Mouse (Mus musculus): ENCODE data around the gene Crtc2. TPM values are rescaled to one million over a fixed set of nuclear protein-coding genes. Genes with fewer than 3 reads are reported as not detected.

The Crtc2 gene
- total and polyA plus RNA-seq, 2 experiments from 2014 or later: 14.7 to 17.2 TPM

DNA sequence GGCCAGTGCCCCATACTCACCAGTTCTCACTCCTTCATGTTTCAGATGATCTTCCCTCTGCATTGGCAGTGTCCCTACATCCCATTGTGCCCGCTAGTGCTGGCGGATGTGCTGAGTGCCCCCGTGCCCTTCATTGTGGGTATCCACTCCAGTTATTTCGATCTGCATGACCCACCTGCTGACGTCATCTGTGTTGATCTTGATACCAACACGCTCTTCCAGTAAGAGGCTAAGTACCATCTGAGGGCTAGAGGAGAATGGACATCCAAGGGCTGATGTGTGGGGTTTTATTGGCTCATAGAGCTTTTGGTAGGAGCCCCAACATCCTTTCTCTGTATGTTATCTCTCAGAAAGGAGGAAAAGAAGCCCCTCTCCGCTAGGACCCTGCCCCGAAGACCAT is 16.8 kb downstream of the Crtc2 start:
- Histone ChIP-seq H3K4me1 (ENCODE audit: insufficient read depth) (peaks cover 7% of the 10 kb centered on the region), H3K4me2 (ENCODE audit: low read depth) (no peak overlapping the region), H3K27ac (ENCODE audit: low read depth, low read length) (no peak overlapping the region), H3K36me3 (ENCODE audit: insufficient read depth) (peaks cover 44% of the 10 kb centered on the region), H3K9me3 (ENCODE audit: low read length) (no peaks in the 10 kb centered on the region), H3K4me3 (ENCODE audit: low read depth, low read length) (no peak overlapping the region), H3K27me3 (ENCODE audit: insufficient read depth, low read length) (no peaks in the 10 kb centered on the region), H3K9ac (no peak overlapping the region)
- ATAC-seq: no peak
- DNase-seq: no peak
- 95% methylated on average over 8 of the region's 8 CpGs for WGBS
- no peak for TF ChIP-seq CTCF (IDR thresholded peaks at IDR 0.05; ENCODE audit: low read depth)

- no peak for TF ChIP-seq CTCF (IDR thresholded peaks at IDR 0.05; ENCODE audit: low read depth)
- no peak overlapping the region for H3K27ac ChIP-seq (ENCODE audit: low read depth, low read length)
- no peak overlapping the region for H3K4me2 ChIP-seq (ENCODE audit: low read depth)
- no peaks in the 10 kb centered on the region for H3K27me3 ChIP-seq (ENCODE audit: insufficient read depth, low read length)
- no peak for DNase-seq
- H3K4me1 ChIP-seq (ENCODE audit: insufficient read depth): no peaks in the 10 kb centered on the region
- no peak; the same call in 1 of the 2 replicates for ATAC-seq
- H3K4me3 ChIP-seq (ENCODE audit: low read depth, low read length): no peak overlapping the region
- H3K9ac ChIP-seq: no peak overlapping the region
- no peaks in the 10 kb centered on the region for H3K9me3 ChIP-seq (ENCODE audit: low read length)
- 78% methylated on average over 9 of the region's 9 CpGs for WGBS
- H3K36me3 ChIP-seq (ENCODE audit: insufficient read depth): peaks cover 57% of the 10 kb centered on the region
Observed at GRCm38 (mm10) chr3:90272170-90272569, 18.2 kb downstream of the Crtc2 start.

DNA sequence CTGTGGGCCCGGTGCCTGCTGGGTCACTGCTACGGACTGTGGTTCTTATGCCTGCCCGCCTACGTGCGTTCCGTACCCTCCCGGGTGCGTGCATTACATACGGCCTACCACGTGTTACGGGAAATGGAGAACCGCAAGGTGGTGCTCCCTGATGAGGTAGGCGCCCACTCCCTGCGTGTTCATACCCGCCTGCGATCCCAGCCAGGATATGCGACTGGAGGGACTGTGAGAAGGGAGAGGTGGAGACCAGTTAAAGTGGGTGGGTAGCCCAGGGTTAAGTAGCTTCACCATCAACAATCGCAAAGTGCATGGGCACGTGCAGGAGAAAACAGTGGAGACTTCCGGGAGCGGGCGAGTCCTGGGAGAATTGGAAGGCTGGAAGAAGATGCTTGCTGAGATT is 19.9 kb downstream of the Crtc2 start:
- Histone ChIP-seq H3K36me3 (ENCODE audit: insufficient read depth) (peaks cover 57% of the 10 kb centered on the region), H3K9me3 (ENCODE audit: low read length) (no peaks in the 10 kb centered on the region), H3K4me2 (ENCODE audit: low read depth) (no peak overlapping the region), H3K4me3 (ENCODE audit: low read depth, low read length) (no peak overlapping the region), H3K4me1 (ENCODE audit: insufficient read depth) (no peaks in the 10 kb centered on the region), H3K27ac (ENCODE audit: low read depth, low read length) (no peak overlapping the region), H3K27me3 (ENCODE audit: insufficient read depth, low read length) (no peaks in the 10 kb centered on the region), H3K9ac (no peak overlapping the region)
- ATAC-seq (no peak), DNase-seq (no peak)
- 96% methylated on average over 22 of the region's 22 CpGs for WGBS
- TF ChIP-seq CTCF (IDR thresholded peaks at IDR 0.05; ENCODE audit: low read depth): no peak

DNA sequence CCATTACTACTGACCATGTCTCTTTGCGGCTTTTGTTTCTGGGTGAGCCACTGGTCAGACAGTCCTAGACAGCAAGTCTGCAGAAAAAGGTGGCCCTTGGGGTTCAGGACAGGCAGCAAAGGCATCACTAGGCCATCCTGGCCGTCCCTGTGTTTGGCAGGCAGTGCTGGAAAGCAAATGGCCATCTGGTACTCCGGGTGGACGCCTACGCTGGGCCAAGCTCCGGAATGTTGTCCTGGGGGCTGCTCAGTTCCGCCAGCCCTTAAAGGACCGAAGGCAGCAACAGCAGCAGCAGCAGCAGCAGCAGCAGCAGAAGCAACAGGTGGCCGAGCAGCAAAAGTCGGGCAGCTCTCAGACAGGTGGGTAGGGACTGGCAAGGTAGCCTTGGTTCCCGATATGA is 21.3 kb downstream of the Crtc2 start:
- Histone ChIP-seq H3K36me3 (ENCODE audit: insufficient read depth) (peaks cover 72% of the 10 kb centered on the region), H3K4me1 (ENCODE audit: insufficient read depth) (no peaks in the 10 kb centered on the region), H3K27ac (ENCODE audit: low read depth, low read length) (no peak overlapping the region), H3K4me2 (ENCODE audit: low read depth) (no peak overlapping the region), H3K27me3 (ENCODE audit: insufficient read depth, low read length) (no peaks in the 10 kb centered on the region), H3K9me3 (ENCODE audit: low read length) (no peaks in the 10 kb centered on the region), H3K9ac (no peak overlapping the region), H3K4me3 (ENCODE audit: low read depth, low read length) (no peak overlapping the region)
- ATAC-seq: no peak
- DNase-seq: no peak
- TF ChIP-seq CTCF (IDR thresholded peaks at IDR 0.05; ENCODE audit: low read depth): no peak
- WGBS: 92% methylated on average over 11 of the region's 11 CpGs

- ATAC-seq: no peak
- H3K36me3 ChIP-seq (ENCODE audit: insufficient read depth): peaks cover 68% of the 10 kb centered on the region
- no peaks in the 10 kb centered on the region for H3K27me3 ChIP-seq (ENCODE audit: insufficient read depth, low read length)
- no peak for DNase-seq
- no peaks in the 10 kb centered on the region for H3K9me3 ChIP-seq (ENCODE audit: low read length)
- H3K4me2 ChIP-seq (ENCODE audit: low read depth): no peak overlapping the region
- TF ChIP-seq CTCF (IDR thresholded peaks at IDR 0.05; ENCODE audit: low read depth): no peak
- H3K4me3 ChIP-seq (ENCODE audit: low read depth, low read length): no peak overlapping the region
- 53% methylated on average over 16 of the region's 16 CpGs for WGBS
- no peak overlapping the region for H3K27ac ChIP-seq (ENCODE audit: low read depth, low read length)
- H3K4me1 ChIP-seq (ENCODE audit: insufficient read depth): no peaks in the 10 kb centered on the region
- H3K9ac ChIP-seq: no peak overlapping the region
Observed at GRCm38 (mm10) chr3:90276858-90277257, 22.9 kb downstream of the Crtc2 start.

- Histone ChIP-seq H3K27ac (ENCODE audit: low read depth, low read length) (no peak overlapping the region), H3K4me1 (ENCODE audit: insufficient read depth) (no peaks in the 10 kb centered on the region), H3K9me3 (ENCODE audit: low read length) (no peaks in the 10 kb centered on the region), H3K4me3 (ENCODE audit: low read depth, low read length) (no peak overlapping the region), H3K9ac (no peak overlapping the region), H3K4me2 (ENCODE audit: low read depth) (no peak overlapping the region), H3K36me3 (ENCODE audit: insufficient read depth) (peaks cover 59% of the 10 kb centered on the region), H3K27me3 (ENCODE audit: insufficient read depth, low read length) (no peaks in the 10 kb centered on the region)
- no peak for ATAC-seq
- TF ChIP-seq CTCF (IDR thresholded peaks at IDR 0.05; ENCODE audit: low read depth): no peak
- DNase-seq: no peak
- 94% methylated on average over 9 of the region's 9 CpGs for whole genome bisulfite sequencing
Observed at GRCm38 (mm10) chr3:90277793-90278192, 23.8 kb downstream of the Crtc2 start.

DNA sequence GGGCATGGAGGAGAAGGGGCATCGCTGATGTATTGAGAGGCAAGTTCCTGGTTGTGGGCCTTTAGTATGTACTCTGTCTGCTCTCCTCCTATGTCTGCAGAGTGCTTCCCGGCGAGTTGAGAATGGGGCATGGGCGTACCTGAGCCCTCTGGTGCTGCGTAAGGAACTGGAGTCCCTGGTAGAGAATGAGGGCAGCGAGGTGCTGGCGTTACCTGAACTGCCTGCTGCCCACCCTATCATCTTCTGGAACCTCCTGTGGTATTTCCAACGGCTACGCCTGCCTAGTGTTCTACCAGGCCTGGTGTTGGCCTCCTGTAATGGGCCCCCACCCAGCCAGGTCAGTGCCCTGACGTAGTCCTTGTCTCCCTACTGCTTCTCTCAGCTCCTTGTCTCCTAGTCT is 24.2 kb downstream of the Crtc2 start:
- no peaks in the 10 kb centered on the region for H3K4me1 ChIP-seq (ENCODE audit: insufficient read depth)
- H3K4me3 ChIP-seq (ENCODE audit: low read depth, low read length): no peak overlapping the region
- DNase-seq: no peak
- no peak for TF ChIP-seq CTCF (IDR thresholded peaks at IDR 0.05; ENCODE audit: low read depth)
- WGBS: 95% methylated on average over 10 of the region's 10 CpGs
- no peak overlapping the region for H3K27ac ChIP-seq (ENCODE audit: low read depth, low read length)
- peaks cover 55% of the 10 kb centered on the region for H3K36me3 ChIP-seq (ENCODE audit: insufficient read depth)
- no peaks in the 10 kb centered on the region for H3K9me3 ChIP-seq (ENCODE audit: low read length)
- ATAC-seq: no peak
- no peak overlapping the region for H3K4me2 ChIP-seq (ENCODE audit: low read depth)
- no peak overlapping the region for H3K9ac ChIP-seq
- H3K27me3 ChIP-seq (ENCODE audit: insufficient read depth, low read length): no peaks in the 10 kb centered on the region

GRCm38 (mm10) chr3:90279216-90279615 is 25.3 kb downstream of the Crtc2 start:
- Histone ChIP-seq H3K4me1 (ENCODE audit: insufficient read depth) (no peaks in the 10 kb centered on the region), H3K9ac (no peak overlapping the region), H3K36me3 (ENCODE audit: insufficient read depth) (peaks cover 45% of the 10 kb centered on the region), H3K27ac (ENCODE audit: low read depth, low read length) (no peak overlapping the region), H3K27me3 (ENCODE audit: insufficient read depth, low read length) (no peaks in the 10 kb centered on the region), H3K4me2 (ENCODE audit: low read depth) (no peak overlapping the region), H3K9me3 (ENCODE audit: low read length) (no peaks in the 10 kb centered on the region), H3K4me3 (ENCODE audit: low read depth, low read length) (no peak overlapping the region)
- no peak for TF ChIP-seq CTCF (IDR thresholded peaks at IDR 0.05; ENCODE audit: low read depth)
- 92% methylated on average over 9 of the region's 9 CpGs for WGBS
- ATAC-seq (no peak), DNase-seq (no peak)

Measured in forebrain, postnatal 0 days (tissue).